Mouse (Mus musculus) lung, postnatal 14 days (tissue): ENCODE measurements around the gene Tmem63a.
"Not testable (repeated sequence)": the region's sequence is repeated elsewhere in the genome, so short reads cannot be mapped to it uniquely, and the experiment has no call there.

ENCODE experiments used
- DNase-seq: peaks from one replicate; pipeline ENCODE4 v3.0.0; 2021

Gene Tmem63a

DNA sequence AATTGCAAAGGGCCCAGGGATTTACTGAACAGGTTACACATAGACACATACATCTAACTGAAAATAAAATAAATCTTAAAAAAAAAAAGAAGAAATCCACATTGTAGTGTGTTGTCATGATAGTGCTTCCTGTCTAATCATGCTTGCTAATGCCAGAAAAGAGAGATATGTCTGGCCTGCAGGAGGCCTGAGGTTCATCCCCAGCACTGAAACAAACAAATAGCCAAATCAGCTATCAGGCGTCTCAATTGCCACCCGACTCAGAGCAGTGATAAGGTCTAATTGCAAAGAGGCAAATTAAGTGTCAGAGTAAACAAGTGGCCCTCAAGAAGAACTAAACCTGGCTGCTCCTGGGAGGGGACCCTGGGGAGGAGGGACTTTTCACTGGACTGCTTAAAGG, 12.5 kb upstream of the Tmem63a start:
- DNase-seq = no peak

DNA sequence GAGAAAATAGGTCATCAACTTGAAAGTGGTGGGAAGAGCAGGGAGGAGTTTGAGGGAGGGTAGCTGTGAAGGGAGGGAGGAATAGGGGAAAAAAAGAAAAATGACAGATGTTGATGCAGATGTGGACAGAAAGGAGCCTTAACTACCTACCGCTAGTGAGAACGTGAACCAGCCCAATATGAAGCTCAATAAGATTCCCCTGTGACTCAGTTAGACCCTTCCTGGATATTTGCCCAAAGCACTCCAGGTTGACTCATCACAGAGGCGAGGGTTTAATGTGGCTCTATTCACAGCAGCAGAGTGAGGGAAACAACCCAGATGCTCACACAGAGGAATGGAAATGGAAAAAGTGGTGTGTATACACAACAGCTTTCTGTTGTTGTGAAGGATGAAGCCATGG, 11.0 kb upstream of the Tmem63a start:
- DNase-seq = no peak

DNA sequence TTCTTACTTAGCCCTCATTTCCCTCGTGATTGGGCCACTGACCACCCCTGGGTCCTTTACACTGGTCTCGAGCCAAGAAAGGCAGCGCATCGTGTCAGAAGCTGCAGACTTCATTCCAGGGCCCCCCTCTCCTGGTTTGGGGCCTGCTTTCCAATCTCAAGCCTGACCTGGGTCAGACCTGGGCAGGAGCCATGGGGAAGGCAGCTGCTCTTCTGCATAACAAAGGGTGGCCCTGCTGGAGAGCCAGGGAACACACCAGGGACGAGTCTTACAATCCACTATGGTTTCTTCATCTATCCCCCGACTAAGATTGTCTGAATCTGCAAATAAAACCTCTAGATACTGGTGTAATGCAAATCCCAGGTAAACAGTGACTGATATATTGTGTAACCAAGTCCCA, 8.5 kb upstream of the Tmem63a start:
- no peak for DNase-seq

DNA sequence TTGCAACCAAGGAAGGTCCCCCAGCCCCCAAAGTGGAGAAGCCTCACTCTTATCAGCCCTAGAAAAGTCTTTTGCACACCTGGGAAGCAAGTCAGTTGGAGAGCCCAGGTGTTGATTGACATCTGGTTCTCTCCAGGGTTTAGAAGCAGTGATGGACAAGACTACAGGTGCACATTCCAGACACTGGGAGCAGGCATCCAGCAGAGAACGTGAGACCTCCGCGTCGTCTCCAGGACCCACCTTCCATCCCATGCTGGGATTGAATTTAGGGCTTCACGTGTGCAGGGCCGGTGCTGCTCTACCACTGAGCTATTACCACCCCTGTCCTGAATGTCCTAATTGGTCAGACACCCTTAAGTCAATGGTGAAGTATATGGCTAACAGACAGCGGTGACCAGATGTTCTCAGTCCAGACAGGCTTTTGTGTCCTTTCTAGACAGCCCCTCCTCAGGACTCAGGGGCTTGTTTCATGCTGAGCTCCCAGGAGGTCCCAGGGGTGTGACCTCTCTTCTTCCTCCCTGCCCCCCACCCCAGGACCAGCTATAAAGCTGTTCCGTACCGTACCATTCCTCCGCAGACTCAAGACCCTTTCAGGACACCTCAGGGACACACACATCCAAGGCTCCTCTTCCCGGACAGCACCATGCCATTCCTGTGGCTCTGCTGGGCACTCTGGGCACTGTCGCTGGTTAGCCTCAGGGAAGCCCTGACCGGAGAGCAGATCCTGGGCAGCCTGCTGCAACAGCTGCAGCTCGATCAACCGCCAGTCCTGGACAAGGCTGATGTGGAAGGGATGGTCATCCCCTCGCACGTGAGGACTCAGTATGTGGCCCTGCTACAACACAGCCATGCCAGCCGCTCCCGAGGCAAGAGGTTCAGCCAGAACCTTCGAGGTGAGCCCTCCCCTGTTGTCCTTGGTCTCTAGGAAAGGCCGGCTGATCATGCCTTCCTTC, 7.4 kb upstream of the Tmem63a start, which contains the start of gene Lefty1:
TSS of gene Lefty1 (plus strand) at position 556 of the 953 bp plus-strand sequence.
- DNase-seq = no peak

DNA sequence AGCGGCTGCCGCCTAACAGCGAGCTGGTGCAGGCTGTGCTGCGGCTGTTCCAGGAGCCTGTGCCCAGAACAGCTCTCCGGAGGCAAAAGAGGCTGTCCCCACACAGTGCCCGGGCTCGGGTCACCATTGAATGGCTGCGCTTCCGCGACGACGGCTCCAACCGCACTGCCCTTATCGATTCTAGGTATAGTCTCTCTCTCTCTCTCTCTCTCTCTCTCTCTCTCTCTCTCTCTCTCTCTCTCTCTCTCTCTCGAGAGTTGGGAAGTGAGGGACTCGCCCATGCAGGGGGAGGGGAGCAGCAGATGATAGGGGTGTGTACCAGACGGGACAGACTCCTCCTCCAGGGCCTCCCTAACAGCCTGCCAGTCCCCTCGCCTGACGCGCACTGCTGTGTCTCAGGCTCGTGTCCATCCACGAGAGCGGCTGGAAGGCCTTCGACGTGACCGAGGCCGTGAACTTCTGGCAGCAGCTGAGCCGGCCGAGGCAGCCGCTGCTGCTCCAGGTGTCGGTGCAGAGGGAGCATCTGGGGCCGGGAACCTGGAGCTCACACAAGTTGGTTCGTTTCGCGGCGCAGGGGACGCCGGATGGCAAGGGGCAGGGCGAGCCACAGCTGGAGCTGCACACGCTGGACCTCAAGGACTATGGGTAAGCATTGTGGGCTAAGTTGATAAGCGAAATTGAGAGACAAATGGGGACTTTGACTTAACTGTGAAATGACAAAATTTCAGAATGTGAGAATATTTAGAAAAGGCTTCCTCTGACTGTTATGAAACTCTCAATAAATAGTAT, 5.3 kb upstream of the Tmem63a start:
- DNase-seq = not testable (repeated sequence)

DNA sequence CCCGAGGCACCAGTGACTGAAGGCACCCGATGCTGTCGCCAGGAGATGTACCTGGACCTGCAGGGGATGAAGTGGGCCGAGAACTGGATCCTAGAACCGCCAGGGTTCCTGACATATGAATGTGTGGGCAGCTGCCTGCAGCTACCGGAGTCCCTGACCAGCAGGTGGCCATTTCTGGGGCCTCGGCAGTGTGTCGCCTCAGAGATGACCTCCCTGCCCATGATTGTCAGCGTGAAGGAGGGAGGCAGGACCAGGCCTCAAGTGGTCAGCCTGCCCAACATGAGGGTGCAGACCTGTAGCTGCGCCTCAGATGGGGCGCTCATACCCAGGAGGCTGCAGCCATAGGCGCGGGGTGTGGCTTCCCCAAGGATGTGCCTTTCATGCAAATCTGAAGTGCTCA, 4.5 kb upstream of the Tmem63a start:
- not testable (repeated sequence) for DNase-seq

DNA sequence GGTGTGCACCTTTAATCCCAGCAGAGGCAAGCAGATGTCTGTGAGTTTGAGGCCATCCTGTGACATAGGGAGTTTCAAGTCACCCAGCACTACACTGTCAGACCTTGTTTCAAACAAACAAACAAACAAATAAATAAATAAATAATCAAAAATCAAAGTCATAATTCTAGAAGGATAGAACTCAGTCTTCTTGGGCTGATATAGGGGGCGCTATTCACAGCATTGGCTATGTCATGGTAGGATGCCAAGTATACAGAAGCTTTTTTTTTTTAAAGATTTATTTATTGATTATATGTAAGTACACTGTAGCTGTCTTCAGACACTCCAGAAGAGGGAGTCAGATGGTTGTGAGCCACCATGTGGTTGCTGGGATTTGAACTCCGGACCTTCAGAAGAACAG, 3.4 kb upstream of the Tmem63a start:
- not testable (repeated sequence) for DNase-seq

DNA sequence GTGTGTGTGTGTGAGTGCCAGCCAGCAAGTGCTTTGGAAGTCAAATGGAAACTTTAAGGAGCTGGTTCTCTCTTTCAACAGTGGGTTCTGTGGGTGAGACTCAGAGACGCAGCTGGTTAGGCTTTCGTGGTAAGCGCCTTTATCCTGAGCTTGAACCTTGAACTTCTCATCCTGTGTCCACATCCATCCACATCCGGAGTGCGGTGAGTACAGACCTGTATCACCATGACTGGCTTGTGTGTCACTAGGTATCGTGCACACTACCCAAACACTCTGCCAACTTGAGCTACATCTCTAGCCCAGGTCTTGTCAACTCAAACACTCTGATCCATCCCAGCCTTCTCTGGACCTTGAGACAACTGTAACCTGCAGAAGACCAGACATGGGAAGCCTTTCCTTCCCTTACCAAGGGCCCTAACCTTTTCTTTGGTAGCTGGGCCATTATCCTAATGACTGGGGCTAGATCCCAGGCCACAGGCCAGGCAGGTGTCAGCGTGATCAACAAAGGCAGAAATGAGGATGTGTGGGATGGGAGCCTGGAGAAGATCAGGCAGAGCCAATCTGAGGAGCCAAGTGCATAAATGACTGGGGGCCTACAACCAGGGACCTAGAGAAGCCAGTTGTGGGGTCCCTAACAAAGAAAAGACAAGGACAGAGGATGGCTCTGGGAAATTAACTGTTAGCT, 1.2 kb upstream of the Tmem63a start:
- no peak for DNase-seq

DNA sequence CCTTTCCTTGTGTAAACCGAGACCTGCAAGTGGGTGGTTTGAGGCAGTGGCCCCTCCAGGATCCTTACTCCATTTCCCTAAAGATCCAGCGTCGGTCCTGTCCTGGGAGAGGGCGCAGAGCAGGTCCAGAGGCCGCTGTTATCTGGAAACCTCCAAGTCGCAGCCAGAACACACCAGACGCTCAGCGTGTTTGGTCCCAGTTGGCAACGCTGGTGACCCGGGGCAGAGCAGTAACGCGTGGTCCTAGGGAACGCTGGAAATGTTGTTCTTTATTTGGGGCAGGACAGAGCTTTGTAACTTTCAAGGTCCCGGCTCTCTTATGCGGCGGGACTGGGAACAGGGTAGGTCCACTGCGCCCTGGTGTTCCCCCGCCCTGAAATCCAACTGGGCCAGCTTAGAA, 418 bp upstream of the Tmem63a start:
- DNase-seq = no peak

DNA sequence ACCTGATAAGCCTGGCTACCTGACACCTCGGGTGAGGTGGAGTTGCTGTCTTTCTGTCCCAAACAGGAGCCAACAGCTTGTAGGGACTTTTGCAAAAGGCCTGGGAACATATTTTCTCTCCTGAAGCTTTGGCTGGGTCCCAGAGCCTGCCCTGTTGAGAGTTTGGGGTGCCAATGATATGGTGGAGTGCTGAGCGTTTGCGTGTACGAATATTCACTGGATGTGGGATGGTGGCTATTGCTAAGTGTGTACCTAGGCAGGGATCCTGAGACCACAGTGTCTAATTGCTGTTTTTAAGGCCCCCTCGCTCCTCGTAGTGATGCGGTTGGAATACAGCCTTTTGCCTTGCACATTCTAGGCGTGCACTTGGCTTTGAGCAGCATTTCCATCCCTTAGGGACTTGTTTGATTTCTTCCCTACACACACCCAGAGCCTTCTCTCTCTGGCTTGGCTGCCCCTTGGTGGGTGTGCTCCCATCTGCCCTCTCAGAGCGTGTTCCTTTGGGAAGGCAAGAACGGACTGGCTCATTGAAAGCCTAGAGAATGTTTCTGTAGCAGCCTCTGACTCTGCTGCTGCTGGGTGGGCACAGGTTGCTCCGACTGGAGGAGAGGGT, 994 bp downstream of the Tmem63a start:
- DNase-seq = no peak

DNA sequence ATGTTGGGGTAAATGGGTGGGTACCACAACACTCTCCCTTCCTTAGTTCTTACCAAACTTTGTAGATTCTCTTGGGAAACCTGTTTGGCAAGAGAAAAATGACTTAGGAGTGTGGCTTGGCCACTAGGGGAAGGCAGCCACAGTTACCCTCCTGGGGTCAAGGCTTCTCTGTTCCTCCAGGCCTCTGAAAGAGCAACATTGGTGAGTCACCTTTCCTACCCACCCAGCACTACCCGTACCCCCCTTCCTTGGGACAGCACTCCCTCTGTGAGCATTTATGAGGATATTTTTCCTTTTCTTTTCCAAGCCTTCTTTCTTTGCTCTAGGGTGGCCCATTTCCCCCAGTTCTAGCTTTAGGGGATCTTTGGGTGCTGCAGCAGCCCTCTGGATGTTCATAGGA, 1.8 kb downstream of the Tmem63a start:
- DNase-seq = no peak

DNA sequence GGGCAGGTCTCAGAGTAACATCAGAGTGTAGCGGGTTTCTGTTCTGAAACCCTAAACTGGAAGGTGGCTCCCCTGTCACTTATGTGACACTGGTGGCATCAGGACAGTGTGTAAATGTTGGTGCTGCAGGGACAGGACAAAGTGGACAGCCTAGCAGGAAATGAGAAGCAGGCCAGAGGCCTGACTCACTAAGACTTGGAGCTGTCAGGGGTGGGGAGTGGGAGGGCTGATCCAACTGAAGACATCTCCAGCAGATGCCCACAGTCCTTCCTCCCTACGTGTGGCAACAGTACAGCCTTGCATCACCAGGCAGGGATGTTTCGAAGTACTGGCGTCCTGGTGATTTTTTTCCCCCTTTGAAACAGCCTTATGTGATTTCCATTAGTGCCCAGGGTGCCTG, 2.4 kb downstream of the Tmem63a start:
- DNase-seq = no peak

DNA sequence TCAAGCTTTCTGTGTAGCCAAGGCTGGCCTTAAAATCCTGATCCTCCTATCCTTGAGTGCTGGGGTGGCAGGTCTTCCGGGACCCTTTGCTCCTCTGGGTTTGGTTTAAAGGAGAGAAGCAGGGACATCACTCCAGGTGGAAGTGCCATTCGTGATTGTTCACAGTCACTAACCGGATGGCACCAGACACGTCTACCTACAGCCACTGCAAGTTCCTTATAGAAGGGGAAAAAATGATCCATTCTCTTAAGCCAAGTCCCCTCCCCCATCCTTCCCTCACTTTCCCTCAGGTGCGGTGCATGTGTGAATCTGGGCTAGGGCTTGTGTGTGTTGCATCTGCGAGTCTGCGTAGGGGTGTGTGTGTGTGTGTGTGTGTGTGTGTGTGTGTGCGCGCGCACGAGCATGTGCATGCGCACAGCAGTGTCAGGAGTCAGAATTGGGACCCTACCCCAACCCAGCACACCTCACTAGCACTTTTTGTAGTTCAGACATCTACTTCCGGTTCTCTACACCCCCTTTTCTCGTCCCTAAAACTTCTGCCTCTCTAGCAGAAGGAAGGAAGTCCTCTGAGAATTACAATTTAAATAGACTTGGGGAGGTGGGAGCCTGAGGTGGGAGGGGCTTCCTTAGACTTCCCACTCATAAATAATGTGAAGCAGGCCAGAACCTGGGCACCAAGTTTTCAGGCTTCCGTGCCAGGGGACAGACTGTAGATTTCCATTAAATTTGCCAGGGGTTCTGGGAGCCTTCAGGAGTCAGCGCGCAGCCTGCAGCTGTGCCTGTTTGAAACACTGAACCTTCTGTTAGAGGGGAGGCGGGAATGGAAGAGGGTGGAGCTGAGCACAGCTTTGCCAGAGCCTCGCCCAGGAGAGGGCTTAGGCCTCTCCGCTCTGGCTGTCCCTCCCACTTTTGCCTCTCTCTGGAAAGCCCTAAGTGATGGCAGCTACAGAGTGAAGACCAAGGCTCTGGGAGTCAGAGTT, 3.1 kb downstream of the Tmem63a start:
- DNase-seq = peak; percentile 57

DNA sequence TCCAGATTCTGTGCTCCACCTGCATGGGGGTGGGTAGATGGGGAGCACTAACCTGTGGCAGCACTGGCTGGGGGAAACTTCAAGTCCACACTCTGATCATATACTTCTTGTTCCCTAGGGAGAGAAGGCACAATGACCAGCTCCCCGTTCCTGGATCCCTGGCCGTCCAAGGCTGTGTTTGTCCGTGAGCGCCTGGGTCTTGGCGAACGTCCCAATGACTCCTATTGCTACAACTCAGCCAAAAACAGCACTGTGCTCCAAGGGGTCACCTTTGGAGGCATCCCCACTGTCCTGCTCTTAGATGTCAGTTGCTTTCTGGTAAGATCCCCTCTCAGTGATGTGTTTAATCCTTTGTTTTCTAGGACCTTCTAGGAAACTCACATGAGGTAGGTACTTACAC, 4.3 kb downstream of the Tmem63a start:
- DNase-seq = no peak

DNA sequence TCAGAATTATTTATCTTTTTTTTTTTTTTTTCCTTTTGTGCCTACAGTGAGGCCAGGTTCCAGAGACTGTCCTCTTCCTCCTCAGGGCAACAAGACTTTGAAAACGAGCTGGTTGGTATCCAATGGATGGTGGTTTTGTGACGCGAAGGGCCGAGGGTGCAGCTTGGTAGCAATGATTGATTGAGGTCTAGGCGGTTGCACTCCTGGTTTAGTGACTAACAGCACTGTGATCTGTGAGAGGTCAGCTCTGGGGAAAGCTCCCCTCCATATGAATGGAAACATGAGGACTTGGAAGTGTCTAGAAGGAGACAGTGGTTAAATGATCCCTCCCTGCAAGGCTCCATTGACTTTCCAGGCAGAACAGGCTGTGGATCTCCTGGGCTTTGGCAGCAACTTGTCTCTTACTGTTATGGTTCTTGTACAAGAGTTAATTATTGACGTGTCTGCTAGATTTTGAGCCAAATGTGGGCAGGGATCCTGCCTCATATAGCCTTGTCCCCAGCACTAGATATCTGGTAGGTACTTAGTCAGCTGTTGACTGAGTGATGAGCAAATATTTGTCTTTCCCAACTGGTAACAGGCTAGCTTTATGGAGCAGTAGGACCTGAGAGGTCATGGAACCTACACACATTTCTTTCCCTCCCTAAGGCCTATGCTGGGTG, 10.1 kb downstream of the Tmem63a start:
- no peak for DNase-seq

DNA sequence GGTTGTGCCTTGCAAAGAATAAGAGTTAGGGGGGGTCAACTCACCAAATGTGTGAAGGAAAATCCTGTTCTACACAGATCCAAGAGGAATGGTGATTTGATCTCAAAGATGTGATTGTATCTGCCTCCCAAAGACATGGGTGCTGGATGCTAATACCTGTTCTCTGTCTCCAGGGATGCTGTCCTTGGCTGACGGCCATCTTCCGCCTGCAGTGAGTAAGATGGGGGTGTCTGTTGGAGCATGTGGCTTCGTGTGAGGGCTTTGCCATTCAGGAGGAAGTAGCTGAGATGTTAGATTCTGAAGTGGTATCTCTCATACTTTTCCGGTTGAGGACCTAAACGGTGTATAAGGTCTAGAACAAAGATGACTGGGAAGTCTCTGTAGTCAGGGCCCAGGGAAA, 10.7 kb downstream of the Tmem63a start:
- no peak for DNase-seq

DNA sequence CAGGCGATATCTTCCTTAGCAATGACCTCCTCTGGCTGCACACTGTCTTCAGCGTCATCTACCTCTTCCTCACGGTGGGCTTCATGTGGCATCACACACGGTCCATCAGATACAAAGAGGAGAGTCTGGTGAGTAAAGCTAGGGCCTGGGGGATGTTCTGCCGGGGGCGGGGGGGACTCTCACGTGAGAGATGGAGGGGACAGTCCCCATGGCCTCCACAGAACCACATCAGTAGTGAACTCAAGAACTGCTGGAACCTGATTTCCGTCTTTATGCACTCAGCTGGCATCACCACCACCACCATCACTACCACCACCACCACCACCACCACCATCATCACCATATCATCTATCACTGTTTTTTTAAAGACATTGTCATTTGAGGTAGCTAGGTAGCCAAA, 14.3 kb downstream of the Tmem63a start:
- DNase-seq = no peak

DNA sequence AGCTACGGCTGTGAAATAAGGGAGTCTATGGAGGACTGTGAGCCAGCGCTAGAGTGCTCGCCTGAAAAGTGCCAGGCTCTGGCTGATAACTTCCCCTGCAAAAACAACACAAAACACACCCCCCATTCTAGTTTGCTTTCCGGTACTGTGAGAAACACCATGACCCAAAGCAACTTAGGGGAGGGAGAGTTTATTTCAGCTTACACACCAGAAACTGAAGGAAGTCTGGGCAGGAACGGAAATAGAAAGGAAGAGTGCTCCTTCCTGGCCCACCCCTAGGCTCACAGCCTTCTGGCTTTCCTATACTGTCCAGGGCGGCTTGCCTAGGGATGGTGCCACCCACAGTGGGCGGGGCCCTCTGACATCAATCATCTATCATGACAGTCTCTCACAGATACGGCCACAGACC, 14.8 kb downstream of the Tmem63a start:
- peak; percentile 63 for DNase-seq

DNA sequence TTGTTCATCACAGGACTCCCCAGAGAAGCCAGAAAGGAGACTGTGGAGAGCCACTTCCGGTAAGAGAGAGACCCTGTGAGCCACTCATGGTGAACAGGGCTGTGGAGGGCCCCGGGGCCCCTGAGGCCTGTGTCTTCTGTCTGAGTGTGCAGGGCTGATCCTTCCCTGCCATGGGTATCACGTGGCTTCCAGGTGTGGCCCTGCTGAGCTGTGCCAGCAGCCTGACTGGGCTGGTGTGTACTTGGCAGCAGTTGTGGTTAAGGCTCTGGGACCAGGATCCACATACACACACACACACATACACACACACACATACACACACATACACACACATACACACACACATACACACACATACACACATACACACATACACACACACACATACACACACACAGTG, 15.8 kb downstream of the Tmem63a start:
- DNase-seq = no peak

DNA sequence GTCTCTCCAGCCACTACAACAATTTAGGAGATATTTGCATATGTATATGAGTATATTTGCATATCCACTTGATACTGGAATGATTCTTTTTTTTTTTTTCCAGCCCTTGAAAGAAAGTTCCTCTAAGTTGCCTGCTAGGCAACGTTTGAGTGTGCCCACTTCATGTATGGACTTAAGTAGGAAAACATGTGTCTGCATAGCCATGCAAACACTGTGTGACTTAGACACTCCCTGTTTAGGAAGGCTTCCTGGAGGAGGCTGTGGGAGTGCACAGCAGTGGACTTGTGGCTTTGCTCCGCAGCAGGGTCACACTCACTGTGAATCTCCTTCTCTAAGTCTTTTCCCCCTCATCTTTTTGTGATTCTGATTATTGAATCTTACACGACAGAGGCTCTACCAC, 16.7 kb downstream of the Tmem63a start:
- DNase-seq = no peak

DNA sequence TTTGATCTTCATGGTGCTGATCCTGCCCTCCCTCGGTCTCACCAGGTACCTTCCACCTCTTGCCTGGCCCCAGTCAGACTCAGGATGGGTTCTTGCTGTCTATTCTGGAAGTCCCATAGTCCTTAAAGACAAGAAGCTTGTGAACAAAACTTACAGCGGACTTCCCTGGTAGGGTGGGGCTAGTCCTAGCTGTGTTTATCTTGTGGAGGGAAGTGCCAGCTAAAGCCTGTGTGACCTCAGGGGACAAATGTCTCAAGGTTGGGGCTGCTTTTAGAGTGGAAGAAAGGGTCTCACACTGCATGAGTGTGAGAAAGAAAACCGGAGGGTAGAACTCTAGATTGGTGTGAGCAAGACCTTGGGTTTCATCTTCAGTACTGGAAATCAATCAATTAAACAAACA, 23.6 kb downstream of the Tmem63a start:
- DNase-seq = no peak
